Mouse (Mus musculus) forebrain, embryonic 10.5 days (tissue): ENCODE data around the gene Slc38a4. TPM values are rescaled to one million over a fixed set of nuclear protein-coding genes. Genes with fewer than 3 reads are reported as not detected.

ENCODE experiments used
- DNase-seq: peaks from one replicate; pipeline ENCODE4 v3.0.0-alpha.2; 2017; ENCODE audit warnings: low spot score; ENCODE audit errors: extremely low spot score
- H3K27ac ChIP-seq: fragments of 300-500 bp; sonication (generic); 2 replicates; pipeline ENCODE4 v1.5.1; 2016; ENCODE audit warnings: mild to moderate bottlenecking
- H3K27me3 ChIP-seq: fragments of 300-500 bp; sonication (generic); 2 replicates; pipeline ENCODE4 v1.6.1; 2016; ENCODE audit warnings: mild to moderate bottlenecking; ENCODE audit not compliant: poor library complexity, severe bottlenecking
- H3K36me3 ChIP-seq: fragments of 300-500 bp; sonication (generic); replicated peaks from 2 replicates; pipeline ENCODE4 v1.6.1; 2016; ENCODE audit warnings: mild to moderate bottlenecking, moderate library complexity
- H3K4me1 ChIP-seq: fragments of 300-500 bp; sonication (generic); 2 replicates; pipeline ENCODE4 v1.6.1; 2016
- H3K4me3 ChIP-seq: fragments of 300-500 bp; sonication (generic); 2 replicates; pipeline ENCODE4 v1.5.1; 2016; ENCODE audit warnings: mild to moderate bottlenecking, moderate library complexity
- H3K9me3 ChIP-seq: fragments of 300-500 bp; sonication (generic); 2 replicates; pipeline ENCODE4 v1.6.1; 2016; ENCODE audit warnings: mild to moderate bottlenecking, moderate library complexity
- WGBS: fragments of 180-500 bp; shearing (Covaris S2); methylation state at CpG from one replicate; pipeline ENCODE4 v1.1.7; 2016; 5-methylcytosine and 5-hydroxymethylcytosine counted together
- polyA plus RNA-seq: library from polyadenylated mRNA; unstranded; fragments of >200 nt; fragmentation: Nextera tagmentation; extraction: Ambion mirVana; gene quantifications from 2 replicates; pipeline ENCODE4 v1.2.1, GENCODE M21; 2016

Gene Slc38a4
- polyA plus RNA-seq, 1 experiment from 2014 or later: 31.2 TPM

- Histone ChIP-seq H3K27ac (no peak overlapping the region), H3K27me3 (no peaks in the 10 kb centered on the region), H3K36me3 (no peaks in the 10 kb centered on the region), H3K9me3 (no peaks in the 10 kb centered on the region), H3K4me1 (peaks cover 15% of the 10 kb centered on the region), H3K4me3 (no peak overlapping the region)
- 82% methylated on average over 5 of the region's 5 CpGs for WGBS
- no peak for DNase-seq
Observed at GRCm38 (mm10) chr15:97048267-97048666, 7.5 kb downstream of the Slc38a4 start.

GRCm38 (mm10) chr15:97043921-97044320 is 11.8 kb downstream of the Slc38a4 start:
- H3K9me3 ChIP-seq: no peaks in the 10 kb centered on the region
- no peaks in the 10 kb centered on the region for H3K36me3 ChIP-seq
- no peak for DNase-seq
- no peaks in the 10 kb centered on the region for H3K4me1 ChIP-seq
- 94% methylated on average over 13 of the region's 13 CpGs for WGBS
- H3K4me3 ChIP-seq: no peak overlapping the region
- no peaks in the 10 kb centered on the region for H3K27me3 ChIP-seq
- no peak overlapping the region for H3K27ac ChIP-seq

GRCm38 (mm10) chr15:97042001-97042491 is 13.7 kb downstream of the Slc38a4 start:
- 90% methylated on average over 7 of the region's 7 CpGs for WGBS
- no peaks in the 10 kb centered on the region for H3K9me3 ChIP-seq
- no peak overlapping the region for H3K27ac ChIP-seq
- H3K4me1 ChIP-seq: no peaks in the 10 kb centered on the region
- no peak overlapping the region for H3K4me3 ChIP-seq
- DNase-seq: no peak
- no peaks in the 10 kb centered on the region for H3K27me3 ChIP-seq
- no peaks in the 10 kb centered on the region for H3K36me3 ChIP-seq

GRCm38 (mm10) chr15:97041182-97041581 is 14.6 kb downstream of the Slc38a4 start:
- no peak overlapping the region for H3K27ac ChIP-seq
- WGBS: 92% methylated on average over 9 of the region's 9 CpGs

GRCm38 (mm10) chr15:97037710-97038109 is 18.0 kb downstream of the Slc38a4 start:
- H3K27me3 ChIP-seq: no peaks in the 10 kb centered on the region
- WGBS: 89% methylated on average over 8 of the region's 8 CpGs
- H3K27ac ChIP-seq: no peak overlapping the region
- DNase-seq: no peak
- no peak overlapping the region for H3K4me3 ChIP-seq
- no peaks in the 10 kb centered on the region for H3K9me3 ChIP-seq
- H3K4me1 ChIP-seq: peaks cover 6% of the 10 kb centered on the region
- no peaks in the 10 kb centered on the region for H3K36me3 ChIP-seq

More at GRCm38 (mm10) chr15:97041182-97041581, 14.6 kb downstream of the Slc38a4 start:
- Histone ChIP-seq H3K4me3 (no peak overlapping the region), H3K9me3 (no peaks in the 10 kb centered on the region), H3K4me1 (no peaks in the 10 kb centered on the region), H3K36me3 (no peaks in the 10 kb centered on the region), H3K27me3 (no peaks in the 10 kb centered on the region)
- DNase-seq: no peak

DNA sequence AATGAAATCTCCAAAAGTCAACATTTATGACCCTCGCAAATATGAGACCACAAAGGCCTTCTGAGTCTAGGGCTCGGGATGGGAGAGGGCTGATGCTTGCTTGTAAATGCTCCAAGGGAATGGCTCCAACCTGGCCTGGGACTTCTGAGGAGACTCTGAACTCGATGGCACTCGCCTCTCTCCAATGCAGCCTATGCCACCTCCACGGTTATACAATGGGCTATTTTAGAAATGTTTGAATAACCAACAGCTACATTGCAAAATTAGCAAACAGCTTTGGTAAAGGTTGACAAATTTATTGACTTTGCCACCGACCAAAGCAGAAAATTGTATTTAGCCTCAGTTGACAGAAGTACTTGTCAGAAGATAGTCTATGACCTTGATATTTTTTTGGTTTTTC is 19.9 kb downstream of the Slc38a4 start:
- no peak for DNase-seq
- WGBS: 91% methylated on average over 6 of the region's 6 CpGs

DNA sequence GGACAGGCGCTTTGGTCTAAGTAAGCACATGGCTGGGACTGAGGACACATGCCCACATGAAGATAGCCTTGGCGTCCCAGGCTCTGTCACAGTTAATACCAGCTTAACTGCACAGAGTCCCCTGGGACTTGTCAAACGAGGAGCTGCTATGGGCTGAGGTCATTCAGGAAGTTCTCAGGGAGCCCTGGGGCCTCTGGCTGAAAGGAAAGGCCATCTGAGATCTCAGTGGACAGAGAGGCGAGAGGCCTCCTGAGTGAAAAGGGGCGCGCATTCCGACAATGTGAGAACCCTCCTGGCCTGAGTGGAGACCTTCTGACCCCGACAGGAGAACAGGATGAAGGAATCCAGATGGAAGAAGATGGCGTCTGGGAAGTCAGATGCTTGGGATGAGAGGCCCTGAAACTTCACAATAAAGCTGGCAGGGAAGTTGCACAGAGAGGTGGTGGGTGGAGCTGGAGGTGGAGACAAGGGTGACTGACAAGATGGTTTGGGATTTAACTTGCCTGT is 22.2 kb downstream of the Slc38a4 start:
- Histone ChIP-seq H3K27ac (peak overlapping the region; percentile 71), H3K9me3 (no peaks in the 10 kb centered on the region), H3K27me3 (no peaks in the 10 kb centered on the region), H3K4me1 (peaks cover 6% of the 10 kb centered on the region), H3K36me3 (no peaks in the 10 kb centered on the region), H3K4me3 (no peak overlapping the region)
- 47% methylated on average over 9 of the region's 9 CpGs for WGBS
- DNase-seq: peak; percentile 29

More for the DNA sequence above, 19.9 kb downstream of the Slc38a4 start:
- no peaks in the 10 kb centered on the region for H3K36me3 ChIP-seq
- peaks cover 6% of the 10 kb centered on the region for H3K4me1 ChIP-seq
- no peaks in the 10 kb centered on the region for H3K27me3 ChIP-seq
- H3K9me3 ChIP-seq: no peaks in the 10 kb centered on the region
- no peak overlapping the region for H3K4me3 ChIP-seq
- no peak overlapping the region for H3K27ac ChIP-seq

GRCm38 (mm10) chr15:97031886-97032285 is 23.9 kb downstream of the Slc38a4 start:
- no peaks in the 10 kb centered on the region for H3K9me3 ChIP-seq
- no peak overlapping the region for H3K4me3 ChIP-seq
- H3K36me3 ChIP-seq: no peaks in the 10 kb centered on the region
- H3K27ac ChIP-seq: no peak overlapping the region
- WGBS: 96% methylated on average over 5 of the region's 5 CpGs
- DNase-seq: no peak
- H3K4me1 ChIP-seq: peaks cover 6% of the 10 kb centered on the region
- no peaks in the 10 kb centered on the region for H3K27me3 ChIP-seq

GRCm38 (mm10) chr15:97030984-97031492 is 24.7 kb downstream of the Slc38a4 start:
- Histone ChIP-seq H3K4me3 (no peak overlapping the region), H3K4me1 (peaks cover 6% of the 10 kb centered on the region), H3K36me3 (no peaks in the 10 kb centered on the region), H3K27ac (no peak overlapping the region), H3K27me3 (no peaks in the 10 kb centered on the region), H3K9me3 (no peaks in the 10 kb centered on the region)
- no peak for DNase-seq
- 94% methylated on average over 10 of the region's 10 CpGs for WGBS

DNA sequence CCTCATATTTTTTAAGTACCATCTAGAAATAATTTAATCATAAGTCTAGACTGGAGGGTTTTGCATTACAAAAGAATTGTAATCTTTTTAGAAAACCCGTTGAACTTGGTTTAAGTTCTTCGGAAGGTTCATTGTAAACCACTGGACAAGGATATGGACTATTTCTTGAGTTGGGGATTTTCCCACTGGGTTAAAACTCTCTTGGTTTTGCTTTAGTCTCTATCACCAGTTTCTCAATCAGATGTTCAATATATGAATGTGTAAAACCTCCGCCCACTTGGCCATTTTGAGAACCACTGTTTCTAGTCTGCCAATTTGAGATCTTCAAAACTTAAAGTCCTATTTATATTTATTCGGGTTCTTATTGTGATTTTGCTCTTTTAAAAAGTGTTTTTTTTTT is 25.6 kb downstream of the Slc38a4 start:
- no peak for DNase-seq
- no peaks in the 10 kb centered on the region for H3K36me3 ChIP-seq
- peaks cover 6% of the 10 kb centered on the region for H3K4me1 ChIP-seq
- H3K27ac ChIP-seq: no peak overlapping the region
- H3K27me3 ChIP-seq: no peaks in the 10 kb centered on the region
- H3K4me3 ChIP-seq: no peak overlapping the region
- WGBS: 88% methylated on average over 4 of the region's 4 CpGs
- H3K9me3 ChIP-seq: no peaks in the 10 kb centered on the region

GRCm38 (mm10) chr15:97029064-97029791 is 26.5 kb downstream of the Slc38a4 start:
- no peaks in the 10 kb centered on the region for H3K27me3 ChIP-seq
- H3K36me3 ChIP-seq: no peaks in the 10 kb centered on the region
- H3K4me1 ChIP-seq: peaks cover 6% of the 10 kb centered on the region
- WGBS: 81% methylated on average over 9 of the region's 9 CpGs
- no peak overlapping the region for H3K27ac ChIP-seq
- no peaks in the 10 kb centered on the region for H3K9me3 ChIP-seq
- H3K4me3 ChIP-seq: no peak overlapping the region
- no peak for DNase-seq

DNA sequence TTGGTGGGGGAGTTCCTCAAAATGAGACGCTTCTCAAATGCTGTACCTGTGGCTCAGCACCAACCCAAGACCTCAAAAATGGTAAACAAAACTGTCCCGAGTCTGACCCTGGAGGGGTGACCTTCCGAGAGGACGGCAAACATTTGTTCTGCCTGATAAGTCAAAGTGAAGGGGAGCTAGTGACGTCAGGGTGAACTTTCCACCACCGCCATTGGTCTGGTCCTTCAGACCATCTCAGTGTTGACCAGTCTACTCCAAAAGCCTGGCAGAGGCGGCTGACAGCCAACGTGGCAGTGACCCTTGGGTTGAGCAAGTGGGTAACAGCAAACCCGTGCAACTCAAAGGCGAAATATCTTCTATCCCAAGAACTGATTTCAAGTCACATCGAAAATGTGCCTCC is 27.1 kb downstream of the Slc38a4 start:
- 88% methylated on average over 11 of the region's 11 CpGs for WGBS
- Histone ChIP-seq H3K9me3 (no peaks in the 10 kb centered on the region), H3K27ac (no peak overlapping the region), H3K4me1 (peaks cover 4% of the 10 kb centered on the region), H3K27me3 (no peaks in the 10 kb centered on the region), H3K4me3 (no peak overlapping the region), H3K36me3 (no peaks in the 10 kb centered on the region)
- no peak for DNase-seq

DNA sequence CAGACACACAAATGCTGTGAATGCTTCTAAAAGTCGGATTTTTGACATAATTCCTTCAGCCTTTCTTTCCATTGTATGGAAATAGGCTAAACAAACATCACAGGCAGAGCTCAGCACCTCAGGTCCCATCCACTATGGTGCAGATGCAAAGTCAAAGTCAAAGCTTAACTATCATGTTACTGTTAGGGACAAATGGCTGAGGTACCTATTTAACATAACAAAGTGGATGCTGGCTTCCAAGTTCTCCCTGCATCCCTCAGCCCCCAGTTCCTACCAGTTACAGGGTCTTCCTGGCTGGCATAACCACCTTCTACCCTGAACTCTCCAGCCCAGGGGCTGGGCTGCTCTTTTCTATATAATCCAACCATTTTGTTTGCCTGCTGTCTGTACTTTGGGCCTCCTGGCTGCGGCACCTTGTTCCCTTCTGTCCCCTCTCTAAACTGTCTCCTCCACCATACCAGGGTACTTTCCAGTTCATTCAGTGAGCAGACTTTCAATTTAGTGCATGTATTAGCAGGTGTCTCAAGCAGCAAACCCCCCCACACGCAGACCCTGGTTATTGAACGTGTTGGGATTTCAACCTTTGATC is 27.6 kb downstream of the Slc38a4 start:
- H3K9me3 ChIP-seq: no peaks in the 10 kb centered on the region
- no peaks in the 10 kb centered on the region for H3K27me3 ChIP-seq
- no peak overlapping the region for H3K27ac ChIP-seq
- no peak overlapping the region for H3K4me3 ChIP-seq
- no peaks in the 10 kb centered on the region for H3K4me1 ChIP-seq
- no peak for DNase-seq
- 64% methylated on average over 4 of the region's 4 CpGs for WGBS
- no peaks in the 10 kb centered on the region for H3K36me3 ChIP-seq
